Mouse (Mus musculus) hindbrain, embryonic 15.5 days (tissue): ENCODE measurements around the gene Chd6. TPM values are rescaled to one million over a fixed set of nuclear protein-coding genes. Genes with fewer than 3 reads are reported as not detected.

Experiments used
- ATAC-seq: fragments of 200-750 bp; cut with Nextera tagmentation; 2 replicates; pipeline ENCODE4 v1.8.0; 2017; ENCODE audit warnings: low read depth, moderate number of reproducible peaks, moderate TSS enrichment; ENCODE audit not compliant: low FRiP score
- H3K27ac ChIP-seq: fragments of 300-500 bp; sonication (generic); replicated peaks from 2 replicates; pipeline ENCODE4 v1.5.1; 2015; ENCODE audit warnings: mild to moderate bottlenecking, inconsistent platforms
- H3K27me3 ChIP-seq: fragments of 300-500 bp; sonication (generic); 2 replicates; pipeline ENCODE4 v1.6.1; 2015; ENCODE audit warnings: control low read depth, inconsistent platforms
- H3K36me3 ChIP-seq: fragments of 300-500 bp; sonication (generic); 2 replicates; pipeline ENCODE4 v1.6.1; 2015; ENCODE audit warnings: control low read depth, inconsistent platforms
- H3K4me1 ChIP-seq: fragments of 300-500 bp; sonication (generic); replicated peaks from 2 replicates; pipeline ENCODE4 v1.6.1; 2015; ENCODE audit warnings: control low read depth, inconsistent platforms
- H3K4me2 ChIP-seq: fragments of 300-500 bp; sonication (generic); 2 replicates; pipeline ENCODE4 v1.6.1; 2015; ENCODE audit warnings: moderate library complexity, mild to moderate bottlenecking, inconsistent platforms
- H3K4me3 ChIP-seq: fragments of 300-500 bp; sonication (generic); 2 replicates; pipeline ENCODE4 v1.5.1; 2015; ENCODE audit warnings: mild to moderate bottlenecking, inconsistent platforms
- H3K9ac ChIP-seq: fragments of 300-500 bp; sonication (generic); 2 replicates; pipeline ENCODE4 v1.6.1; 2015; ENCODE audit warnings: inconsistent platforms
- H3K9me3 ChIP-seq: fragments of 300-500 bp; sonication (generic); 2 replicates; pipeline ENCODE4 v1.6.1; 2016; ENCODE audit warnings: control low read depth, inconsistent platforms
- WGBS: fragments of 180-500 bp; shearing (Covaris S2); methylation state at CpG from one replicate; pipeline ENCODE4 v1.1.7; 2015; 5-methylcytosine and 5-hydroxymethylcytosine counted together
- polyA plus RNA-seq: library from polyadenylated mRNA; unstranded; fragments of >200 nt; fragmentation: Nextera tagmentation; extraction: Ambion mirVana; gene quantifications from 2 replicates; pipeline ENCODE4 v1.2.1, GENCODE M21; 2015

Chd6 gene
- polyA plus RNA-seq, 1 experiment from 2014 or later: 33.9 TPM

DNA sequence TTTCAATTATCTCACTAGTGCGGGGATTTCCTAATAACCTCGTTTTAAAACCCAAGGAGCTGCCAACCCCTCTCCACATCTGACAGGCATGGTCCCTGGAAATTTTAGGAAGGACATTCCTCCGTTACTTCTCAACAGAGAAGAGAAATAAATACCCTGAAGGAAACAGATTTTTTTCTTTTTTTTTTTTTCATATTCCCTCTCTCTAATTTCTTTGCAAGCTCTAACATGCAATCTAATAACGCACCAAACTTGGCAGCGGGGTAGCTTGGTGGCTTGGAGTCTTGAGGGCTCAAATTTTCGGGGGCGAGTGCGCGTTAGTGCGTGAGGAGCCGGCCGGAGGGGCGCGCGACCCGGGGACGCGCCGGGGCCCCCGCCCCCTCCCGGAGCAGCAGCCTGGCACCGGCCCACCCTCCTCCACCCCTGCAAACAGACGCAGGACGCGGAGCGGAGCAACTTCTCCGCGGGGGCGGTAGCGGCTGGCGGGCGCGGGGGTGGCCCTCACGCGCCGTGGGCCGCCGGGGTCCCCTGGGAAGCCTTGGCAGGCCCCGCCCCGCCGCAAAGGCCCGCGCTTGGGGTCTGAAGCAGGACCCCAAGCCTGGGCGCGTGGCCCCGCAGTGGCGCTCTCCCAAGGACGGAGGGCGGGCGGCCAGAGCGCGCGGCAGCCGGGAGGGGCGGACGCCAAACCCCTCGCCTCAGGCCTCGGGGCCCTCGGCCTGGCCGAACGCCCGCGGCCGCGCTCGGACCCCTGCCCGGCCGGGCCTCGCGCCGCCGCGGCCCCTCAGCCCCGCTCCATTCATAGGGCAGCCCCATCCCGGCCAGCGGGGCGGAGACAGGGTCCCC lies 569 bp downstream of the Chd6 start:
- Histone ChIP-seq H3K27ac (peak overlapping the region; percentile 91), H3K9me3 (no peaks in the 10 kb centered on the region), H3K4me1 (peaks cover 39% of the 10 kb centered on the region), H3K4me2 (peak overlapping the region; percentile 70), H3K27me3 (no peaks in the 10 kb centered on the region), H3K36me3 (no peaks in the 10 kb centered on the region), H3K9ac (peak overlapping the region; percentile 87), H3K4me3 (peak overlapping the region; percentile 70)
- ATAC-seq: peak; percentile 63
- WGBS: under 1% methylated on average over 50 of the region's 77 CpGs

DNA sequence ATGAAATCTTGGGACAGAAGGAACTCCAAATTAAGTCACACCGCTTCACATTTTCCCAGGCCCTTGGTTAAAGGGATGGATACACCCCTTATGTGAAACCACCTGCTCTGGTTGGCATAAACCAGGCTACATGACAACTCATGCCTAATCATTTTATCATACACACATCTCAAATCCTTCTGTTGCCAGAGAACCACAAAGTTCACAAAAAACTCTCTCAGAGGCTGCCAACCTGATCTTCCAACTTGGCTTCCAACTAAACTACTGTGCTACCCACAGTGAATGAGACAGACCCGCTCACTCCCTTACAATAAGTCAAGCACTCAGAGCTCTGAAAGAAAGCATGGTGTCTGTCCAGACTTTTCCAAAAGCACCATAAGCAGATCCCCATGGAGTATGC lies 1.6 kb downstream of the Chd6 start:
- no peak for ATAC-seq
- Histone ChIP-seq H3K4me2 (peak overlapping the region; percentile 70), H3K27me3 (no peaks in the 10 kb centered on the region), H3K4me1 (peaks cover 41% of the 10 kb centered on the region), H3K9ac (0 out of 2 replicates have a peak overlapping the region, but pooled peaks have one; percentile 13), H3K36me3 (no peaks in the 10 kb centered on the region), H3K9me3 (no peaks in the 10 kb centered on the region), H3K27ac (0 out of 2 replicates have a peak overlapping the region, but pooled peaks have one; percentile 91), H3K4me3 (peak overlapping the region; percentile 70)
- 62% methylated on average over 2 of the region's 2 CpGs for WGBS

DNA sequence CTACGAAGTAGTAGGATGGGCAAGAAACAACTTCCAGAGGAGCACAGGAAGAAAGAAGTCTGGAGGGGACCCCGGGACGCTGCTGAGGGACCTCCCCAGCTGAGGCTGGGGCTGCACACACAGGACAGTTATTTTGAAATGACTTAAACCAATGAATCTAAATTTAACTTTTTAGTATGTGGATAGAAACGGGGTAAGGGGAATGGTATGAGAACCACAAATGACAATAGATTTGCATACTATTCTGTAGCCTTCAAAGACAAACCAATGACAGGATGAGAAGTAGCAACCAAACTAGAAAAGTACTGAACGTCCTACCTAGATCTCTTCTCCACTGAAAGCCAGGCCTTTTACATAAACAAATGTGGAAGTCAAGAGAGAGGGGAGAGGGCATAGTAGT lies 5.1 kb downstream of the Chd6 start:
- Histone ChIP-seq H3K27ac (no peak overlapping the region), H3K4me2 (no peak overlapping the region), H3K27me3 (no peaks in the 10 kb centered on the region), H3K4me1 (peaks cover 32% of the 10 kb centered on the region), H3K9ac (no peak overlapping the region), H3K9me3 (no peaks in the 10 kb centered on the region), H3K36me3 (no peaks in the 10 kb centered on the region), H3K4me3 (no peak overlapping the region)
- WGBS: 72% methylated on average over 5 of the region's 5 CpGs
- ATAC-seq: no peak

DNA sequence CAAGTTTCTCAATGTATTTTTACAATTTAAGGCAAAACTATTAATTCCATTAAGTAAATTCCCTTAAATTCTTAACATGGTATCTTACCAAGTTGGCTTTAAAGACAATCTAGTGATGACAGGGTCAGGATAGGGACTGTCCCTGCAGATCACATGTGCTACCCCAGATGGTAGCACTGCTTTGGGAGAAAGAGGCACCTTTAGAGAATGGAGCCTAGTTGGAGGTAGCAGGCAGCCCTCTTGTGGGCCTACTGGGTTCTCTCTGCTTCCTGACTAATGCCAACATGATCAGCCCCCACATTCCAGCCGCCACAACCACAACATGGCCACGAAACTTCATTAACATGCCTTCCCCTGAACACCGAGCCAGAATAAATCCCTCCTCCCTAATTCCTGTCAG lies 6.8 kb downstream of the Chd6 start:
- peaks cover 23% of the 10 kb centered on the region for H3K4me1 ChIP-seq
- no peak overlapping the region for H3K4me2 ChIP-seq
- no peak overlapping the region for H3K4me3 ChIP-seq
- H3K9me3 ChIP-seq: no peaks in the 10 kb centered on the region
- H3K27ac ChIP-seq: no peak overlapping the region
- H3K27me3 ChIP-seq: no peaks in the 10 kb centered on the region
- H3K36me3 ChIP-seq: no peaks in the 10 kb centered on the region
- no peak for ATAC-seq
- H3K9ac ChIP-seq: no peak overlapping the region
- WGBS: 69% methylated on average over 3 of the region's 3 CpGs

DNA sequence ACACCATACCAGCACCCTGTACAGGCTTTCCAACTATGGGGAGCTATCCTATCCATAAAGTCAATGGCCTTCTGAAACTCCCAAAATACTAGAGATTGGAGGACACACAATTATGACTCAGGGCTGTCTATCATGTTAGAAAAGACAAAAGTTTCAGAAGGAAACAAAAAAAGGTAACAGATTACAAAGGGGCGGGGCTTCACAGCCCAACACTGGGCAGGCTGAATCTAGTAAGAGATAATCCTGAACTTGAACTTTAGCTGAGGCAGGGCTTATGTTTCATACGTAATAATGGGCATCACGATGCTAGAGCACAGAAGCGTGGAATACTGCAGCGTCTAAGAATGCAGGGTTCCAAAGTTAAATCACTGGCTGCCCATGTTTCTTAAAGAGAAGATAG lies 11.1 kb downstream of the Chd6 start:
- no peaks in the 10 kb centered on the region for H3K9me3 ChIP-seq
- no peak for ATAC-seq
- no peak overlapping the region for H3K9ac ChIP-seq
- no peaks in the 10 kb centered on the region for H3K27me3 ChIP-seq
- WGBS: 93% methylated on average over 5 of the region's 5 CpGs
- H3K4me3 ChIP-seq: no peak overlapping the region
- H3K27ac ChIP-seq: no peak overlapping the region
- no peaks in the 10 kb centered on the region for H3K36me3 ChIP-seq
- H3K4me2 ChIP-seq: no peak overlapping the region
- H3K4me1 ChIP-seq: peaks cover 4% of the 10 kb centered on the region; the same call in 1 of the 2 replicates

DNA sequence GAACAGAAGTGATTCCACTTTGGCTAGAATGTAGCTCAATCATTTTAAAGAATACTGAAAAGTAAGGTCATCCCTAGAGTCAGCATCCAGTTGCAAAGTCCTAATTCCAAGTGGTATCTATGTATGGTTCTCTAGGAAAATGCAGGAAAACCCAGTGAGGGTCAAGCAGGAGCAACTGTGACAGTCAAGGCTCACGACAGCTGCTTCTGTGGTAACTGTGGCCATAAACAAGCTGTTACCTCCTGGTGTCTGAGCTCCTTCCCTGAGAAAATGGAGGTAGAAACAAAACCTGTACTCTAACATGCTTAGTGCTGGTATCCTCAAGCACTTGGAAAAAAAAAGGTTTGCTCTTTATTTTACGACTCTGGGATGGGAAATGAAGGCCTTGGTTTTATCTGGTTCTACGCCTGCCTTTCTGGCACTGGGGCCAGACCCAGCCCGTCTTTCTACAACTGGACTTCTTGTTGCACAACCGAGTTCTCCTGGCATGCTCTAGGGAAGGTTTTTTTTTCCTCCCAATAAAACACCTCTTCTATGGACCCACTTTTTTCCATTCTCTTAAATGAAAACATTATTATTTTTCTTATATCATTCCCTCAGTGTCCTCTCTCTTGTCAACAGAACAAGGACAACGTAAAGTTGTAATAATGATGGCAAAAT lies 18.0 kb downstream of the Chd6 start:
- Histone ChIP-seq H3K27me3 (no peaks in the 10 kb centered on the region), H3K4me1 (peaks cover 4% of the 10 kb centered on the region; the same call in 1 of the 2 replicates), H3K27ac (no peak overlapping the region), H3K9me3 (no peaks in the 10 kb centered on the region), H3K4me2 (no peak overlapping the region), H3K4me3 (no peak overlapping the region), H3K9ac (no peak overlapping the region), H3K36me3 (no peaks in the 10 kb centered on the region)
- ATAC-seq: no peak
- WGBS: 88% methylated on average over 6 of the region's 6 CpGs

DNA sequence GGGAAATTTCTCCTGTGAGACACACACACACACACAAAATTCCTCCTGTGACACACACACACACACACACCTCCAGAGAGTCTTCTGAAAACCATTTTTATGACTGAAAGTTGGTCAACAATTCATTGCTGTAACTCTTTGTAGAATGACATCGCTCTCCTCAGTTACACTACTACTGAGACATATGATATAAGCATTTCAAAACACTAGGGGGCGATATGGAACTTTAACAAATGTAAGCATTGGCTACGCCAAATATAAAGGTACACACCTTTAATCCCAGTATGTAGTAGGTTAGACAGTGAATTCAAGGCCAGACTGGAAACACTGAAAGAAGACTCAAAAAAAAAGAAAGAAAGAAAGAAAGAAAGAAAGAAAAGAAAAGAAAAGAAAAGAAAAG lies 18.7 kb downstream of the Chd6 start:
- 73% methylated on average over 3 of the region's 3 CpGs for WGBS
- Histone ChIP-seq H3K4me1 (peaks cover 5% of the 10 kb centered on the region), H3K9me3 (no peaks in the 10 kb centered on the region), H3K27me3 (no peaks in the 10 kb centered on the region), H3K4me3 (no peak overlapping the region), H3K9ac (no peak overlapping the region), H3K36me3 (no peaks in the 10 kb centered on the region), H3K4me2 (no peak overlapping the region), H3K27ac (no peak overlapping the region)
- no peak for ATAC-seq

DNA sequence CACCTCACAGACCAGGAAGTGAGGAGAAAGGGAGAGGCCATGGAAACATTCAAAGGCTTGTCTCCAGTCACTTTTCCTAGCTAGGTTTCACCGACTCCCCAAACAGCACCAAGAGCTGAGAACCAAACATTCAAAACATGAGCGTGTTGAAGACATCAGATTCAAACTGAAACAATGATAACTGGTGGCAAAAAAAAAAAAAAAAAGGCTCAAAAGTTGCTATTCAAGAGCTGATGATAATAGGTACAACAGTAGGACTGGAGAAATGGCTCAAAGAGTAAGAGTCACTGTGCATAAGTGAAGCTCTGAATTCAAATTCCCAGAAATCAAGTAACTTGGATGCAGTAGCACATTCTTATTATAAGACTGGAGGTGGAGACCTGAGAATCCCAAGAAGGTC lies 30.3 kb downstream of the Chd6 start:
- ATAC-seq: no peak

DNA sequence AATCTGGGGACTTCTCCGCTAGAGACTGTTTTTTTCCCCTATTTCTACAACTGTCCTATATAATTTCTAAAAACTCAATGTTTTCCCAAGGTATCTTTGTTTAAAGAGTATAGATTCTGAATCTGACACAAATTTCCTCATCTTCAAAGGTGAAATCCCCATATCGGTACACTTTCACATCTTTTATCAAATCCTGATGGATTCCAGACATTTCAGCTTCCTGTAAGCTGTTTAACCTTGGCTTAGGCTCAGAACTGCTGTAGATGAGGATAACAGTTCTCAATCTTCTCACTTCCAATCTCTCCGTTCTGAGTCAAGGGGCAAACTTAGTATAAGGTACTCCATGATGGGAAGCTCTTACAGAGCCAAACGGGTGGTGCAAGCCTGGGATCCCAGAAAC lies 32.6 kb downstream of the Chd6 start:
- WGBS: 88% methylated on average over 4 of the region's 4 CpGs
- no peak for ATAC-seq

More for the DNA sequence above, 30.3 kb downstream of the Chd6 start:
- H3K9ac ChIP-seq: no peak overlapping the region
- no peaks in the 10 kb centered on the region for H3K9me3 ChIP-seq
- no peak overlapping the region for H3K4me3 ChIP-seq
- no peak overlapping the region for H3K4me2 ChIP-seq
- H3K27me3 ChIP-seq: no peaks in the 10 kb centered on the region
- no peaks in the 10 kb centered on the region; the same call in 1 of the 2 replicates for H3K4me1 ChIP-seq
- H3K36me3 ChIP-seq: no peaks in the 10 kb centered on the region
- 96% methylated on average over 2 of the region's 2 CpGs for WGBS
- no peak overlapping the region for H3K27ac ChIP-seq

DNA sequence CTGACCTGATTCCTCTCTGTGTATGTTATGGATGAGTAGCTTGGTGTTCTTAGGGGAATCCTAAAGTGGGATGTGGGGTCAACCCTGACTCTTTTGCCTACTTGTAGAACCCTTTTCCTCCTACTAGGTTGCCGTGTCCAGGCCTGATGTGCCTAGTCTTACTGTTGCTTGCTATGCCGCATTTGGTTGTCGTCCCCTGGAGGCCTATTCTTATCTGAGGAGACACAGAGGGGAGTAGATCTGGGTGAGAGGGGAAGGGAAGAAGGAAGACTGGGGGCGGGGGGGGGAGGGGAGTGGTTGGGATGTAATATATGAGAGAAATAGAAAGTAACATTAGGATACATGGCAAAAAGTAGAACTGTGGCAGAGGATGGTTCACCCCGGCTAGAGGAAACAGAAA lies 33.3 kb downstream of the Chd6 start:
- Histone ChIP-seq H3K4me3 (no peak overlapping the region), H3K27me3 (no peaks in the 10 kb centered on the region), H3K9me3 (no peaks in the 10 kb centered on the region), H3K27ac (no peak overlapping the region), H3K4me2 (no peak overlapping the region), H3K9ac (no peak overlapping the region), H3K4me1 (no peaks in the 10 kb centered on the region; the same call in 1 of the 2 replicates), H3K36me3 (no peaks in the 10 kb centered on the region)
- 90% methylated on average over 5 of the region's 5 CpGs for WGBS
- no peak for ATAC-seq

More for the DNA sequence above, 32.6 kb downstream of the Chd6 start:
- Histone ChIP-seq H3K4me1 (no peaks in the 10 kb centered on the region; the same call in 1 of the 2 replicates), H3K9ac (no peak overlapping the region), H3K9me3 (no peaks in the 10 kb centered on the region), H3K36me3 (no peaks in the 10 kb centered on the region), H3K27ac (no peak overlapping the region), H3K4me3 (no peak overlapping the region), H3K27me3 (no peaks in the 10 kb centered on the region), H3K4me2 (no peak overlapping the region)

DNA sequence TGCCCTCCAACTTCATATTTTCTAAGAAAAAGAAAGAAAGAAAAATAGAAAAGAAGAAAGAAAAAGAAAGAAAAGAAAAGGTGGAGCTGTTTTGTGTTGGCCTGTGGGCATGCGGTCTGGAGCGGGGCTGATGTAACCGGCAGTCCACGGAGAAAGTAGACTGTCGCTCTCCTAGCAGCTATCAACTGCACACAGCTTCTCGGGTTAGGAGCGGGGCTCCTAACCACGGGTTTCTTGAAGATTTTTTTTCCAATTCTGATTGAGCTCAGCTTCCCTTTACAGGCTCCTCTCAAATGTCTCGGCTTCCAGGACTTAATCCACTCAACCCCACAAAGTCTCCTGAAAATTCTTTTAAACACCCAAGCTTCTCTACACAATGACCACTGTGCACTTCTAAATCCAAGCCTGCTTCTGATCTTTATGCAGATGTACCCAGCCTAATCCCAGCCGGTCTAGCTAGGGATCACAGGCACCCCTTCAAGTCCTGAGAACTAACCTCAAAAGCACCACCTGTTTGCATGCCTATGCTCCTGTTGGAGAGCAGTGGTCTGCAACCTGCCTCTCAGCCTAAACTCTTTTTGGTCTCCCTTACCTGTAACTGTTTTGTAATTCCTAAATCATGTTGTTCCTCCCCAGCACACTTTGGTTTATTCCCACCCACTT lies 42.6 kb downstream of the Chd6 start:
- peaks cover 5% of the 10 kb centered on the region; the same call in 1 of the 2 replicates for H3K4me1 ChIP-seq
- no peaks in the 10 kb centered on the region for H3K27me3 ChIP-seq
- H3K4me3 ChIP-seq: no peak overlapping the region
- no peaks in the 10 kb centered on the region for H3K36me3 ChIP-seq
- WGBS: 70% methylated on average over 10 of the region's 10 CpGs
- H3K4me2 ChIP-seq: no peak overlapping the region
- H3K9ac ChIP-seq: no peak overlapping the region
- ATAC-seq: no peak
- H3K27ac ChIP-seq: no peak overlapping the region
- H3K9me3 ChIP-seq: no peaks in the 10 kb centered on the region

DNA sequence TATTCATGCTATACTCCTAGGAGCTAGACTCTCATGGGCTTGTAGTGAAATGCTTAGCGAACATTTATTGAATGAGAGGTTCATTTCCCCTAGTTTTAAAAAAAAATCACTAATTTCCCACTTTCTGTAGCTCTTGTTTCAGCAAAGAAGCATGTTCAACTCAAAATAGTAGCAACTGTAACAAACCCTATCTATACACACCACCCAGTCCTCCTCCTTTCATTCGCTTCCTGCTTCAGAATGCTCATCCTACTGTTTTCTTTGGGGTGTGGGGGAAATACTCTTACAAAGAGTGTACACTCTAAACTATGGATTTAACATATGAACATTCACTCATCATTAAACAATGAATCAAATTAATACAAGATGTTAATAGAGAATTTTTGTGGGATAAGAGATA lies 43.3 kb downstream of the Chd6 start:
- H3K4me1 ChIP-seq: peaks cover 5% of the 10 kb centered on the region; the same call in 1 of the 2 replicates
- no peak overlapping the region for H3K9ac ChIP-seq
- H3K4me3 ChIP-seq: no peak overlapping the region
- ATAC-seq: no peak
- H3K36me3 ChIP-seq: no peaks in the 10 kb centered on the region
- H3K27ac ChIP-seq: no peak overlapping the region
- no peaks in the 10 kb centered on the region for H3K27me3 ChIP-seq
- WGBS: 89% methylated on average over 2 of the region's 2 CpGs
- H3K9me3 ChIP-seq: no peaks in the 10 kb centered on the region
- no peak overlapping the region for H3K4me2 ChIP-seq
